Mouse (Mus musculus) spleen, adult 2 months (tissue): ENCODE results near the gene Taldo1.

Experiments
- CTCF ChIP-seq: fragments of 200-500 bp; IDR thresholded peaks from 2 replicates; pipeline ENCODE4 v1.5.1; 2011; ENCODE audit warnings: mild to moderate bottlenecking, inconsistent platforms; ENCODE audit not compliant: insufficient read depth, insufficient read length, insufficient replicate concordance; ENCODE audit errors: extremely low read depth
- POLR2A ChIP-seq: fragments of 200-500 bp; IDR thresholded peaks from 2 replicates; pipeline ENCODE4 v1.6.1; 2011; ENCODE audit warnings: low read depth, low read length, inconsistent platforms

DNA sequence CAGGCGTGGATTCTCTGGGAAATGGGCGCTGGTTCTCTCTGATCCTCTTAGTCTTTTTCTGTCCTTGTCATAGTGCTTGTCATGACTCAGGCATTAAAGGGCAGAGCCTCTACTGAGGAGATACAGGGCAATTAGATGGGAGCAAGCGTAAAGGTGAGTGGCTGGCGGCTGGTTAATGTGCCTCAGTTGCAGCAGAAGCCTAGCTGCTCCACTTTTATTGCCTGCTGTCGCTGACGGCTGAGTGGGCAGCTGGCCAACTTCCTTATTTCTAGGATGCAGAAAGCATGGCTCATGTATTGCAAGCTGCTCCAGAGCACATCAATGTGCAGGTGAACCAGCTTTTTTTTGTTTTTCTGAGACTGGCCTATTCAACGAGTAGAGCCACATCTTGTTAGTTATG lies 27.0 kb downstream of the Taldo1 start:
- TF ChIP-seq CTCF (no peak), POLR2A (no peak)
